Mouse (Mus musculus) intestine, embryonic 15.5 days (tissue): ENCODE measurements around the gene Clns1a. TPM values are rescaled to one million over a fixed set of nuclear protein-coding genes. Genes with fewer than 3 reads are reported as not detected.

Experiments used
- ATAC-seq: fragments of 200-750 bp; cut with Nextera tagmentation; 2 replicates; pipeline ENCODE4 v1.8.0; 2017; ENCODE audit warnings: moderate TSS enrichment, moderate library complexity
- H3K27ac ChIP-seq: fragments of 300-500 bp; sonication (generic); 2 replicates; pipeline ENCODE4 v1.5.1; 2015; ENCODE audit warnings: mild to moderate bottlenecking, inconsistent platforms
- H3K27me3 ChIP-seq: fragments of 300-500 bp; sonication (generic); replicated peaks from 2 replicates; pipeline ENCODE4 v1.6.1; 2015; ENCODE audit warnings: inconsistent platforms
- H3K36me3 ChIP-seq: fragments of 300-500 bp; sonication (generic); 2 replicates; pipeline ENCODE4 v1.6.1; 2015; ENCODE audit warnings: inconsistent platforms
- H3K4me1 ChIP-seq: fragments of 300-500 bp; sonication (generic); replicated peaks from 2 replicates; pipeline ENCODE4 v1.6.1; 2015; ENCODE audit warnings: inconsistent platforms
- H3K4me2 ChIP-seq: fragments of 300-500 bp; sonication (generic); replicated peaks from 2 replicates; pipeline ENCODE4 v1.6.1; 2015; ENCODE audit warnings: mild to moderate bottlenecking, inconsistent platforms
- H3K4me3 ChIP-seq: fragments of 300-500 bp; sonication (generic); replicated peaks from 2 replicates; pipeline ENCODE4 v1.5.1; 2015; ENCODE audit warnings: inconsistent platforms
- H3K9ac ChIP-seq: fragments of 300-500 bp; sonication (generic); 2 replicates; pipeline ENCODE4 v1.6.1; 2015; ENCODE audit warnings: inconsistent platforms
- H3K9me3 ChIP-seq: fragments of 300-500 bp; sonication (generic); 2 replicates; pipeline ENCODE4 v1.6.1; 2016; ENCODE audit warnings: inconsistent platforms
- WGBS: fragments of 180-500 bp; shearing (Covaris S2); methylation state at CpG from one replicate; pipeline ENCODE4 v1.1.7; 2015; 5-methylcytosine and 5-hydroxymethylcytosine counted together
- polyA plus RNA-seq: library from polyadenylated mRNA; unstranded; fragments of >200 nt; fragmentation: Nextera tagmentation; extraction: Ambion mirVana; gene quantifications from 2 replicates; pipeline ENCODE4 v1.2.1, GENCODE M21; 2015

Gene Clns1a
- polyA plus RNA-seq, 1 experiment from 2014 or later = 161 TPM

- 79% methylated on average over 5 of the region's 5 CpGs for WGBS
- no peak overlapping the region for H3K4me2 ChIP-seq
- H3K4me1 ChIP-seq = peaks cover 7% of the 10 kb centered on the region; the same call in 1 of the 2 replicates
- H3K27me3 ChIP-seq = no peaks in the 10 kb centered on the region
- no peak overlapping the region for H3K9ac ChIP-seq
- no peak overlapping the region for H3K27ac ChIP-seq
- ATAC-seq = no peak
- no peak overlapping the region for H3K4me3 ChIP-seq
- no peaks in the 10 kb centered on the region for H3K36me3 ChIP-seq
- no peaks in the 10 kb centered on the region for H3K9me3 ChIP-seq
Observed at GRCm38 (mm10) chr7:97733606-97734005, 37.2 kb downstream of the Clns1a start.

- Histone ChIP-seq H3K36me3 (no peaks in the 10 kb centered on the region), H3K4me3 (no peak overlapping the region), H3K27ac (0 out of 2 replicates have a peak overlapping the region, but pooled peaks have one; percentile 13), H3K27me3 (no peaks in the 10 kb centered on the region), H3K9ac (no peak overlapping the region), H3K9me3 (no peaks in the 10 kb centered on the region), H3K4me2 (peak overlapping the region; percentile 44; the same call in 1 of the 2 replicates), H3K4me1 (peaks cover 7% of the 10 kb centered on the region; the same call in 1 of the 2 replicates)
- 68% methylated on average over 8 of the region's 8 CpGs for WGBS
- ATAC-seq = peak; percentile 21; the same call in 1 of the 2 replicates
Observed at GRCm38 (mm10) chr7:97735021-97735420, 38.6 kb downstream of the Clns1a start.

- H3K4me2 ChIP-seq = peak overlapping the region; percentile 44
- H3K4me3 ChIP-seq = no peak overlapping the region
- no peaks in the 10 kb centered on the region for H3K27me3 ChIP-seq
- 60% methylated on average over 4 of the region's 4 CpGs for WGBS
- H3K36me3 ChIP-seq = no peaks in the 10 kb centered on the region
- 0 out of 2 replicates have a peak overlapping the region, but pooled peaks have one; percentile 20 for H3K9ac ChIP-seq
- no peak overlapping the region for H3K27ac ChIP-seq
- no peak for ATAC-seq
- H3K9me3 ChIP-seq = no peaks in the 10 kb centered on the region
- peaks cover 11% of the 10 kb centered on the region; the same call in 1 of the 2 replicates for H3K4me1 ChIP-seq
Observed at GRCm38 (mm10) chr7:97735886-97736420, 39.5 kb downstream of the Clns1a start.

- 7% methylated on average over 12 of the region's 12 CpGs for WGBS
- Histone ChIP-seq H3K9me3 (no peaks in the 10 kb centered on the region), H3K27ac (peak overlapping the region; percentile 25; the same call in 1 of the 2 replicates), H3K9ac (peak overlapping the region; percentile 74), H3K4me2 (peak overlapping the region; percentile 91), H3K4me3 (peak overlapping the region; percentile 53), H3K4me1 (peaks cover 11% of the 10 kb centered on the region; the same call in 1 of the 2 replicates), H3K36me3 (no peaks in the 10 kb centered on the region), H3K27me3 (no peaks in the 10 kb centered on the region)
- ATAC-seq = no peak; the same call in 1 of the 2 replicates
Observed at GRCm38 (mm10) chr7:97737256-97737637, 40.8 kb downstream of the Clns1a start.

GRCm38 (mm10) chr7:97737638-97738456, 41.4 kb downstream of the Clns1a start, which contains the start of gene Aqp11:
Gene Aqp11, minus strand, starts transcription at chr7:97738289.
- Histone ChIP-seq H3K27me3 (no peaks in the 10 kb centered on the region), H3K4me3 (peak within 1 kb of the TSS; percentile 53), H3K27ac (peak within 1 kb of the TSS; percentile 68; the same call in 1 of the 2 replicates), H3K36me3 (no peaks in the 10 kb centered on the region), H3K4me1 (peaks cover 11% of the 10 kb centered on the region; the same call in 1 of the 2 replicates), H3K9me3 (no peaks in the 10 kb centered on the region), H3K9ac (peak within 1 kb of the TSS; percentile 74), H3K4me2 (peak within 1 kb of the TSS; percentile 91)
- WGBS = under 1% methylated on average over 54 of the region's 64 CpGs
- ATAC-seq = peak; percentile 96

GRCm38 (mm10) chr7:97740948-97741347, 44.5 kb downstream of the Clns1a start:
- Histone ChIP-seq H3K9me3 (no peaks in the 10 kb centered on the region), H3K4me3 (no peak overlapping the region), H3K27me3 (no peaks in the 10 kb centered on the region), H3K4me2 (no peak overlapping the region; the same call in 1 of the 2 replicates), H3K27ac (no peak overlapping the region; the same call in 1 of the 2 replicates), H3K36me3 (no peaks in the 10 kb centered on the region), H3K4me1 (peaks cover 11% of the 10 kb centered on the region; the same call in 1 of the 2 replicates), H3K9ac (no peak overlapping the region)
- ATAC-seq = peak; percentile 12; the same call in 1 of the 2 replicates
- WGBS = 49% methylated on average over 10 of the region's 10 CpGs

- no peak for ATAC-seq
- H3K27ac ChIP-seq = no peak overlapping the region
- H3K36me3 ChIP-seq = no peaks in the 10 kb centered on the region
- H3K9ac ChIP-seq = no peak overlapping the region
- H3K4me1 ChIP-seq = peaks cover 11% of the 10 kb centered on the region; the same call in 1 of the 2 replicates
- no peak overlapping the region for H3K4me2 ChIP-seq
- H3K9me3 ChIP-seq = no peaks in the 10 kb centered on the region
- no peaks in the 10 kb centered on the region for H3K27me3 ChIP-seq
- 41% methylated on average over 1 of the region's 1 CpGs for WGBS
- H3K4me3 ChIP-seq = no peak overlapping the region
Observed at GRCm38 (mm10) chr7:97741756-97742291, 45.4 kb downstream of the Clns1a start.

- H3K27me3 ChIP-seq = no peaks in the 10 kb centered on the region
- H3K4me3 ChIP-seq = no peak overlapping the region
- WGBS = 17% methylated on average over 3 of the region's 3 CpGs
- no peak for ATAC-seq
- 0 out of 2 replicates have a peak, but pooled peaks cover 14% of the 10 kb centered on the region for H3K4me1 ChIP-seq
- no peaks in the 10 kb centered on the region for H3K36me3 ChIP-seq
- H3K9ac ChIP-seq = no peak overlapping the region
- H3K27ac ChIP-seq = no peak overlapping the region
- no peaks in the 10 kb centered on the region for H3K9me3 ChIP-seq
- H3K4me2 ChIP-seq = no peak overlapping the region
Observed at GRCm38 (mm10) chr7:97745299-97745698, 48.9 kb downstream of the Clns1a start.

- Histone ChIP-seq H3K27me3 (no peaks in the 10 kb centered on the region), H3K4me2 (no peak overlapping the region), H3K36me3 (no peaks in the 10 kb centered on the region), H3K9ac (no peak overlapping the region), H3K27ac (no peak overlapping the region), H3K4me3 (no peak overlapping the region), H3K9me3 (no peaks in the 10 kb centered on the region), H3K4me1 (0 out of 2 replicates have a peak, but pooled peaks cover 10% of the 10 kb centered on the region)
- no peak for ATAC-seq
- WGBS = 68% methylated on average over 4 of the region's 4 CpGs
Observed at GRCm38 (mm10) chr7:97747176-97747707, 50.8 kb downstream of the Clns1a start.

- Histone ChIP-seq H3K4me3 (no peak overlapping the region), H3K36me3 (no peaks in the 10 kb centered on the region), H3K4me1 (0 out of 2 replicates have a peak, but pooled peaks cover 10% of the 10 kb centered on the region), H3K9me3 (no peaks in the 10 kb centered on the region), H3K27ac (no peak overlapping the region), H3K9ac (no peak overlapping the region), H3K27me3 (no peaks in the 10 kb centered on the region), H3K4me2 (peak overlapping the region; percentile 48)
- whole genome bisulfite sequencing = 26% methylated on average over 28 of the region's 28 CpGs
- peak; percentile 80 for ATAC-seq
Observed at GRCm38 (mm10) chr7:97747787-97748497, 51.5 kb downstream of the Clns1a start.

- 67% methylated on average over 10 of the region's 10 CpGs for WGBS
- no peaks in the 10 kb centered on the region for H3K27me3 ChIP-seq
- H3K36me3 ChIP-seq = no peaks in the 10 kb centered on the region
- H3K9me3 ChIP-seq = no peaks in the 10 kb centered on the region
- H3K4me1 ChIP-seq = 0 out of 2 replicates have a peak, but pooled peaks cover 10% of the 10 kb centered on the region
- H3K9ac ChIP-seq = no peak overlapping the region
- peak overlapping the region; percentile 62 for H3K27ac ChIP-seq
- peak; percentile 34 for ATAC-seq
- H3K4me3 ChIP-seq = no peak overlapping the region
- H3K4me2 ChIP-seq = peak overlapping the region; percentile 51
Observed at GRCm38 (mm10) chr7:97748527-97749206, 52.2 kb downstream of the Clns1a start.
